Mouse (Mus musculus) embryonic fibroblast, embryonic 13.5 days (primary cell): ENCODE measurements around the gene Tmem97. TPM values are rescaled to one million over a fixed set of nuclear protein-coding genes. Genes with fewer than 3 reads are reported as not detected.
A peak's percentile ranks its signal among the peaks of the same experiment; 100 is the strongest.

Source experiments
- H3K27ac ChIP-seq: 2 replicates; pipeline ENCODE4 v1.5.1; 2012; ENCODE audit warnings: low read length, control low read depth, inconsistent platforms; ENCODE audit not compliant: insufficient read depth
- H3K4me1 ChIP-seq: 2 replicates; pipeline ENCODE4 v1.6.1; 2011; ENCODE audit warnings: low read length; ENCODE audit not compliant: control insufficient read depth, insufficient read depth
- H3K4me3 ChIP-seq: 2 replicates; pipeline ENCODE4 v1.5.1; 2011; ENCODE audit warnings: mild to moderate bottlenecking, control low read depth, low read length; ENCODE audit not compliant: insufficient read depth
- CTCF ChIP-seq: IDR thresholded peaks from 2 replicates; pipeline ENCODE4 v1.5.1; 2011; ENCODE audit warnings: mild to moderate bottlenecking, control low read depth, low read length, moderate library complexity, borderline replicate concordance; ENCODE audit not compliant: insufficient read depth
- POLR2A ChIP-seq: IDR thresholded peaks from 2 replicates; pipeline ENCODE4 v1.6.1; 2011; ENCODE audit warnings: low read depth, mild to moderate bottlenecking, control low read depth, low read length, moderate library complexity
- polyA plus RNA-seq: library from polyadenylated mRNA; stranded (reverse); fragments of >200 nt; gene quantifications from 2 replicates; pipeline ENCODE4 v1.2.4, GENCODE M21; 2011; ENCODE audit warnings: low read depth; ENCODE audit not compliant: missing spikeins, insufficient read length

The Tmem97 gene
- polyA plus RNA-seq, 1 experiment = 63.5 TPM

DNA sequence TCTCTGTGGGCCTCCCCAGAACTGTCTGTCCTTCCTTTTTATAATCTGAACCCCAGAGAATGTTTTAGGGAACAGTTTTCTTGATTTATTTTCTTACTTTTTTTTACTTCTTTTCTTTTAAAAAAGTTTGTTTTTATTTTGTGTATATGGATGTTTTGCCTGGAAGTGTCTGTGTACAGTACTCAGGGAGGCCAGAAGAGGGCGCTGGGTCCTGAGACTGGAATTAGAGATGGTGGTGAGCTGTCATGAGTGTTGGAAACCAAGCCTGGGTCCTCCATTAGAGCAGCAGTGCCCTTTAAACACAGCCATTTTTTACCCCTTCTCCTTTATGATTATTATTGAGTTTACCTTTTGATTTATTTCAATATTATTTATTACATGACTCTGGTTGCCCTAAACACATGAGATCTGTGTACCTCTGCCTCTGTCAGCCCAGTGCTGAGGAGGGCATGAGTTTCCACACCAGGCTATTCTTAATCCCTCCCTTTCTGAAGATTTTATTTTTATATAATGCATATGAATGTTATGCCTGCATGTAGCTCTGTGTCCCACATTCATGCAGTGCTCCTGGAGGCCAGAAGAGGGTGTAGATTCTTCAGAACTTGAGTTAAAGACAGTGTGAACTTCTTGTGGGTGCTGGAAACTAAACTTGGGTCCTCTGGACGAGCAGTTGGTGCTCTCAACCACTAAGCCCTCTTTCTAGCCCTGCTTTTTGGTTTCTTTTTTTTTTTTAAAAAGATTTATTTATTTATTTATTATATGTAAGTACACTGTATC, 34.8 kb downstream of the Tmem97 start:
- Histone ChIP-seq H3K4me1 (peaks cover 5% of the 10 kb centered on the region), H3K4me3 (no peak overlapping the region), H3K27ac (no peak overlapping the region)
- no peak for TF ChIP-seq CTCF
- no peak for TF ChIP-seq POLR2A

DNA sequence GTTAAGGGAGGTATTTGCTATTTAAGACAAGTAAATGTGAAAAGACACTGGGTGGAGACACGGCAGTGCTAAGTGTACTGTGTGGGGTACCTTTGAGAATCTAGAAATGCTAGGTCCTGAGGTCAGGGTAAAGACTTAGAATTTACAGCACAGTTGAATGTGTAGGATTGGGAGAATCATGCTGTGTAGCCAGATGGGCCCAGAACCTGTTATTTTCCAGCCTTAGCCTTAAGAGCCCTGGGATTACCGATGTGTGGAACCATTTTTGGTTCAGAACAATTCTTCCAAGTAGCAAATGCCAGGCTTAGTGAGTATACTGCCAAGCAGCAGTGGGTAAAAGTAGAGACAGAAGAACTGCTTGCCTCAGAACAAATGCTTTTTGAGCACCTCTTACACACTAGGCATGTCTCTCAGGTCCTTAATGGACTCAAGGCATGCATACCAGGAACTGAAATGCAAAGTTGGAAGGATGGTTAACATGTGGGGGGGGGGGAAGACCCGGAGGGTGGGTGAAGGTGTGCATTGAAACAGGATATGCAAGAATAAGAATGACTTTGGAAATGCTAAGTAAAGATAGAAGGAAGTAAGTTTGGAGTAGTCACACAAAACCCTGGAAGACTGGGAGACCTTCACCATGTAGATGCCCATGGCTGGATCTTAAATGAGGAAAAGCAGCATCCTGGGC, 37.3 kb downstream of the Tmem97 start:
- Histone ChIP-seq H3K4me3 (peak overlapping the region; percentile 97), H3K27ac (no peak overlapping the region), H3K4me1 (peaks cover 5% of the 10 kb centered on the region)
- TF ChIP-seq POLR2A = peak; percentile 4; the same call in 1 of the 2 replicates
- no peak for TF ChIP-seq CTCF

DNA sequence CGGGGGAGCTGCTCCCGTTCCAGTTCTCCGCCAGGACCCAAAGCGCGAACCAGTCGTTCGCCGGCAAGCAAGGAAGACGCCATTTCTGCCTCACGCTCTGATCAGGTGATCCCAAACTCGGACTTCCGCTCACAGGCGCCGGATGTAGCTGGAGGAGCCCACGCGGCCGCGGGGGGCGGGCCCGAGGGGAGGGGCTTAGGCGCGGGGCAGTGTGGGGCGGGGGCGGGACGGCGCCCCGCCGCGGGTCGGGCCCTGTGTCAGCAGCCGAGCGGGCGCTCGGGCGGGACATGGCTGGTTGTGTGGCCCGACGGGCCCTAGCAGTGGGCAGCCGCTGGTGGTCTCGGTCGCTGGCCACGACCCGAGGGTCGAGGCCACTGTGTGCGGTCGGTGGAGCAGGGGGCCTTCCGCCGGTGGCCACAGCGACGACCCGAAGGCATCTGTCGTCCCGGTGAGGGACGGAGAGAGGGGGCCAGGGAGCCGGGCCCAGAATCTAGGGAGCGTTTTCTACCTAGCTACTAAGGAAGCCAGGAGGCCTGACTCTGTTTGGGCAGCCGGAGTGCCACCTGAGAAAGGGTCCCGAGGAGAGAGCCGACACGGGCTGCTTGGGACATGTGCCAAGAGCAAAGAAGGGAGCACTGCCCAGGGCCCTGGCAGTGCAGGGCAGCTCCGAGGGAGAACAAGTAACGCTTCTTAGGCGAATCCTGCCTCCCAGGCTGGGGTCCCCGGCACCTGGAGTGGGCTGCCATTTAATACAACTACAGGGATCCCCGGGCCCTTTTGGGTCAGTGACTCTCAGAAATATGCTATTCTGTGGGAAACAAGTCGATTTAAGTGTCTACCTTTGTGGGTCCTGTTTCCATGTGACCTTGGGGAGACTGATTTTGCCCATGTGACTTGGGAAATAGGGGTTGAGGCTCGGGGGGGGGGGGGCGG, 38.3 kb downstream of the Tmem97 start, which contains the start of the genes Tmem199 and Poldip2:
Tmem199 (minus strand) TSS at position 148 of the 933 bp plus-strand sequence.
Poldip2 (plus strand) TSS at position 169 of the 933 bp plus-strand sequence.
- peak within 1 kb of the TSS; percentile 58; the same call in 1 of the 2 replicates for H3K27ac ChIP-seq
- H3K4me1 ChIP-seq = peaks cover 5% of the 10 kb centered on the region
- H3K4me3 ChIP-seq = peak within 1 kb of the TSS; percentile 97
- TF ChIP-seq CTCF (no peak), POLR2A (peak; percentile 92)

DNA sequence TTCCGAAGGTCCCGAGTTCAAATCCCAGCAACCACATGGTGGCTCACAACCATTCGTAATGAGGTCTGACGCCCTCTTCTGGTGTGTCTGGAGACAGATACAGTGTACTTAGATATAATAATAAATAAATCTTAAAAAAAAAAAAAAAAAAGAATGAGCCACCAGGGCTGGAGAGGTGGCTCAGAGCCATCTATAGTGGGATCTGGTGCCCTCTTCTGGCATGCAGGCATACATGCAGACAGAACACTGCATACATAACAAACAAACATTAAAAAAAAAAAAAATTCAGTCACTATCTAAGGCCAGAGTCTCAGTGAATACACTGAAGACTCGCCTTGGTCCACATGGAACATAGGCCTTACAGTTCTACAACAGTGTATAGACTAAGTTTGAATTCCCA, 41.4 kb downstream of the Tmem97 start:
- Histone ChIP-seq H3K4me3 (no peak overlapping the region), H3K27ac (no peak overlapping the region)
- TF ChIP-seq CTCF (peak; percentile 20; the same call in 1 of the 2 replicates), POLR2A (no peak)

DNA sequence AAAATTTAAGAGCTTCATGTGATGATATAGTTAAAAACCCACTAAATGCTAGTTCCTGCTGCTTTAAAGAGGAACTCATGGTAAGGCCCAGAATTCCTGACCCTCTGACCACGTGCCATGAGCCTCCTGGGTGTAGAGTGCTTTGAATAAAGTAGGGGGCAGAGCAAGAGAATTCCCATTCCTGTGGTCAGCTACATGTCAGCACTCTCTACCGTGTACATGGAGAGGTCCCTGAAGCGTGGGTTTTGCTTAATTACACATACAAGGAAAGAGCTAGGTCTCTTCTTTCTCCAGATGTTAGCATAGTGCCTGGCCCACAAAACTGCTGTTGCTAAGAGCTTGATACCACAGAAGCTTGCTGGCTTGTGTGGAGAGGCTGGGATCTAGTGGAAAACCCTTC, 45.1 kb downstream of the Tmem97 start:
- H3K4me3 ChIP-seq = no peak overlapping the region
- no peak for TF ChIP-seq CTCF
- no peaks in the 10 kb centered on the region for H3K4me1 ChIP-seq
- H3K27ac ChIP-seq = no peak overlapping the region

More for the DNA sequence above, 41.4 kb downstream of the Tmem97 start:
- peaks cover 5% of the 10 kb centered on the region for H3K4me1 ChIP-seq

DNA sequence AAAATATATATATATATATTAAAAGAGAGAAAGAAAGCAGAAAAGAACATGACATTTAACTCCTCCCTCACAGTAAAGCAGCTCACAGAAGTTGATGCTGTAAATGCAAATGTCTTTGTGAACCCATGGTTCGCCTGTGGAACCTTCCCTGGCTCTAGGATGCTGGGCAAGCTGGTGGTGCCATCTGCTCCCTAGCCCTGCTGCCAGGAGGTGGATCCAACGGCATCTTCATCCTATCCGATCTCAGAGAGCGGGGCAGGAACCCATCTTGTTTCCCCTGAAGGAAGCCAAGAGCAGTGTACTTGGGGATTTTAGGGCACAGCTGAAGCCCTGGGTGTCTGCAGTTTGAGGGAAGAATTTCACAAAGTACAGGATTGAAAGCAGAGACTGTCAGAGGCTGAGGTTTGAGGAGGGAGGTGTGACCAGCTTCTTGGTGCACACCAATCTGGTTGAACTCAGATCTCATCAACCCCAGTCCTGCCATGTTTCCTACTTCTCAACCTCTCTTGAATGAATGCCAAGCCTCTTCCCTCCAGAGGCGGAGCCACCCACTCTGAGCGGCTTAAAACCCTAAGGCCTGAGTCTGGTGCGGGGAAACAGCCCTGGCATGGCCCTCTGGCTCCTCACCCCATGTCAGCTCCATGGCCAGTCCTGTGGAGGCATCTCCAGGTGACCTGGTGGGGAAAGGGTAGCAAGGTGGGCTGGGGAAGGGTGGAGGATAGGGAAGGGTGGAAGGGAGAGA, 47.5 kb downstream of the Tmem97 start, which contains the start of gene Sebox:
Sebox (plus strand) TSS at position 539 of the 742 bp plus-strand sequence.
- Histone ChIP-seq H3K4me1 (no peaks in the 10 kb centered on the region), H3K27ac (no peak within 1 kb of the TSS), H3K4me3 (no peak within 1 kb of the TSS)
- TF ChIP-seq POLR2A (no peak), CTCF (no peak)

DNA sequence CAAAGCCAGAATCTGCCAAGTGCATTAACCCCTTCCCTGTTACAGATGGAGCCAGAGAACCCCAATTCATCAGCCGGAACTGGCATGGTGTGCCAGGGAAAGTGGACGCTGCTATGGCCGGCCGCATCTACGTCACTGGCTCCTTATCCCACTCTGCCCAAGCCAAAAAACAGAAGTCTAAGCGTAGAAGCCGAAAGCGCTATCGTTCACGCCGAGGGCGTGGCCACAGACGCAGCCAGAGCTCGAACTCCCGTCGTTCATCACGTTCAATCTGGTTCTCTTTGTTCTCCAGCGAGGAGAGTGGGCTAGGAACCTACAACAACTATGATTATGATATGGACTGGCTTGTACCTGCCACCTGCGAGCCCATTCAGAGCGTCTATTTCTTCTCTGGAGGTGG, 49.0 kb downstream of the Tmem97 start:
- Histone ChIP-seq H3K4me1 (no peaks in the 10 kb centered on the region), H3K4me3 (no peak overlapping the region), H3K27ac (no peak overlapping the region)
- no peak for TF ChIP-seq CTCF
- TF ChIP-seq POLR2A = no peak

DNA sequence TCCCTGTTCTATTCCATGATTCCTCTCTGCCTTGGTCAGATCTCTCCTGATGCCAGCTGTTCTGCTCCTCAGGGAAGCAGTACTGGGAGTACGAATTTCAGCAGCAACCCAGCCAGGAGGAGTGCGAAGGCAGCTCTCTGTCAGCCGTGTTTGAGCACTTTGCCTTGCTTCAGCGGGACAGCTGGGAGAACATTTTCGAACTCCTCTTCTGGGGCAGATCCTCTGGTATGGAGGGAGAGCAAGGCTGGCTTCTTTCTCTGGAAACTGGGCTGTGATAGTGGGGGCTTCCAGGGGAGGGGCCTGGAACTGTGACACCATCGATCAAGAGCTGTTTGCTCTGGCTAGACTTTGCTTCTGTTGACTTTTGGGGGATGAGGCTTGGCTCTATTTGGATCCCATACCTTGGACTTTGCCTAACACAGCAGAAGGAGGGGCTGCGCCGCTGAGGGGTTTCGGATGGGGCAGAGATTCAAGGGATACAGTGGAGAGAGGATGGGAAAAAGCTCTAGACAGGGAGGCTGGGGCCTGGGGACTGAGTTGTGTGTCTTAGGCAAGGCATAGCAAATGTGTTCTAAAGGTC, 49.9 kb downstream of the Tmem97 start:
- Histone ChIP-seq H3K27ac (no peak overlapping the region), H3K4me3 (no peak overlapping the region), H3K4me1 (no peaks in the 10 kb centered on the region)
- no peak for TF ChIP-seq CTCF
- TF ChIP-seq POLR2A = no peak
